Mouse (Mus musculus): ENCODE results near the gene Tmc3. TPM values are rescaled to one million over a fixed set of nuclear protein-coding genes. Genes with fewer than 3 reads are reported as not detected.

The Tmc3 gene
- polyA plus RNA-seq, 1 experiment from 2014 or later = 0.23 TPM

- Histone ChIP-seq H3K4me2 (ENCODE audit: low read length) (peak within 1 kb of the TSS; percentile 54), H3K9me3 (ENCODE audit: control insufficient read depth, low read length) (no peaks in the 10 kb centered on the region), H3K36me3 (ENCODE audit: control insufficient read depth, insufficient read depth) (no peaks in the 10 kb centered on the region), H3K4me3 (replicated peaks; ENCODE audit: low read length) (peak within 1 kb of the TSS; percentile 60), H3K27ac (ENCODE audit: low read length) (peak within 1 kb of the TSS; percentile 21; the same call in 1 of the 2 replicates), H3K4me1 (replicated peaks; ENCODE audit: control insufficient read depth, insufficient read depth, low read length) (peaks cover 17% of the 10 kb centered on the region), H3K9ac (replicated peaks; ENCODE audit: low read depth, low read length) (peak within 1 kb of the TSS; percentile 64), H3K27me3 (replicated peaks; ENCODE audit: control insufficient read depth, insufficient read depth, low read length) (no peaks in the 10 kb centered on the region)
- 1% methylated on average over 35 of the region's 35 CpGs for WGBS
- peak; percentile 99 for ATAC-seq
These were observed 47.3 kb downstream of the Tmc3 start, which contains the start of gene Stard5 for GRCm38 (mm10) chr7:83631828-83632681. Gene Stard5 (plus strand): TSS chr7:83631959.

GRCm38 (mm10) chr7:83632682-83633120 is 48.0 kb downstream of the Tmc3 start:
- WGBS = 60% methylated on average over 6 of the region's 6 CpGs
- Histone ChIP-seq H3K27me3 (replicated peaks; ENCODE audit: control insufficient read depth, insufficient read depth, low read length) (no peaks in the 10 kb centered on the region), H3K4me2 (ENCODE audit: low read length) (peak overlapping the region; percentile 54)

GRCm38 (mm10) chr7:83633856-83634255 is 49.1 kb downstream of the Tmc3 start:
- Histone ChIP-seq H3K9ac (replicated peaks; ENCODE audit: low read depth, low read length) (no peak overlapping the region), H3K9me3 (ENCODE audit: control insufficient read depth, low read length) (no peaks in the 10 kb centered on the region), H3K27ac (ENCODE audit: low read length) (no peak overlapping the region), H3K36me3 (ENCODE audit: control insufficient read depth, insufficient read depth) (no peaks in the 10 kb centered on the region), H3K4me2 (ENCODE audit: low read length) (no peak overlapping the region), H3K27me3 (replicated peaks; ENCODE audit: control insufficient read depth, insufficient read depth, low read length) (no peaks in the 10 kb centered on the region), H3K4me3 (replicated peaks; ENCODE audit: low read length) (no peak overlapping the region), H3K4me1 (replicated peaks; ENCODE audit: control insufficient read depth, insufficient read depth, low read length) (peaks cover 17% of the 10 kb centered on the region)
- WGBS = 88% methylated on average over 6 of the region's 6 CpGs
- no peak for ATAC-seq

More at GRCm38 (mm10) chr7:83632682-83633120, 48.0 kb downstream of the Tmc3 start:
- no peak overlapping the region for H3K9ac ChIP-seq (replicated peaks; ENCODE audit: low read depth, low read length)
- H3K27ac ChIP-seq (ENCODE audit: low read length) = no peak overlapping the region
- H3K36me3 ChIP-seq (ENCODE audit: control insufficient read depth, insufficient read depth) = no peaks in the 10 kb centered on the region
- H3K4me3 ChIP-seq (replicated peaks; ENCODE audit: low read length) = no peak overlapping the region
- H3K9me3 ChIP-seq (ENCODE audit: control insufficient read depth, low read length) = no peaks in the 10 kb centered on the region
- no peak for ATAC-seq
- peaks cover 17% of the 10 kb centered on the region for H3K4me1 ChIP-seq (replicated peaks; ENCODE audit: control insufficient read depth, insufficient read depth, low read length)

- H3K9me3 ChIP-seq (ENCODE audit: control insufficient read depth, low read length) = no peaks in the 10 kb centered on the region
- no peak overlapping the region for H3K27ac ChIP-seq (ENCODE audit: low read length)
- no peak for ATAC-seq
- peaks cover 17% of the 10 kb centered on the region for H3K4me1 ChIP-seq (replicated peaks; ENCODE audit: control insufficient read depth, insufficient read depth, low read length)
- no peak overlapping the region for H3K4me2 ChIP-seq (ENCODE audit: low read length)
- no peak overlapping the region for H3K4me3 ChIP-seq (replicated peaks; ENCODE audit: low read length)
- H3K36me3 ChIP-seq (ENCODE audit: control insufficient read depth, insufficient read depth) = no peaks in the 10 kb centered on the region
- H3K27me3 ChIP-seq (replicated peaks; ENCODE audit: control insufficient read depth, insufficient read depth, low read length) = no peaks in the 10 kb centered on the region
- H3K9ac ChIP-seq (replicated peaks; ENCODE audit: low read depth, low read length) = no peak overlapping the region
- WGBS = 74% methylated on average over 2 of the region's 2 CpGs
These were observed 51.0 kb downstream of the Tmc3 start for GRCm38 (mm10) chr7:83635726-83636125.

- H3K4me3 ChIP-seq (replicated peaks; ENCODE audit: low read length) = no peak overlapping the region
- no peaks in the 10 kb centered on the region for H3K9me3 ChIP-seq (ENCODE audit: control insufficient read depth, low read length)
- H3K4me2 ChIP-seq (ENCODE audit: low read length) = no peak overlapping the region
- ATAC-seq = no peak
- no peaks in the 10 kb centered on the region for H3K27me3 ChIP-seq (replicated peaks; ENCODE audit: control insufficient read depth, insufficient read depth, low read length)
- H3K27ac ChIP-seq (ENCODE audit: low read length) = no peak overlapping the region
- peaks cover 10% of the 10 kb centered on the region for H3K4me1 ChIP-seq (replicated peaks; ENCODE audit: control insufficient read depth, insufficient read depth, low read length)
- no peaks in the 10 kb centered on the region for H3K36me3 ChIP-seq (ENCODE audit: control insufficient read depth, insufficient read depth)
- 87% methylated on average over 8 of the region's 8 CpGs for WGBS
- H3K9ac ChIP-seq (replicated peaks; ENCODE audit: low read depth, low read length) = no peak overlapping the region
These were observed 51.7 kb downstream of the Tmc3 start for GRCm38 (mm10) chr7:83636425-83636824.

GRCm38 (mm10) chr7:83637781-83638583 is 53.3 kb downstream of the Tmc3 start:
- Histone ChIP-seq H3K9ac (replicated peaks; ENCODE audit: low read depth, low read length) (no peak overlapping the region), H3K27ac (ENCODE audit: low read length) (no peak overlapping the region), H3K4me1 (replicated peaks; ENCODE audit: control insufficient read depth, insufficient read depth, low read length) (0 out of 2 replicates have a peak, but pooled peaks cover 2% of the 10 kb centered on the region), H3K4me3 (replicated peaks; ENCODE audit: low read length) (no peak overlapping the region), H3K36me3 (ENCODE audit: control insufficient read depth, insufficient read depth) (no peaks in the 10 kb centered on the region), H3K4me2 (ENCODE audit: low read length) (no peak overlapping the region), H3K27me3 (replicated peaks; ENCODE audit: control insufficient read depth, insufficient read depth, low read length) (no peaks in the 10 kb centered on the region), H3K9me3 (ENCODE audit: control insufficient read depth, low read length) (no peaks in the 10 kb centered on the region)
- 91% methylated on average over 8 of the region's 8 CpGs for WGBS
- ATAC-seq = no peak

- no peak overlapping the region for H3K27ac ChIP-seq (ENCODE audit: low read length)
- H3K36me3 ChIP-seq (ENCODE audit: control insufficient read depth, insufficient read depth) = no peaks in the 10 kb centered on the region
- ATAC-seq = no peak
- H3K9ac ChIP-seq (replicated peaks; ENCODE audit: low read depth, low read length) = no peak overlapping the region
- 79% methylated on average over 3 of the region's 3 CpGs for WGBS
- H3K4me2 ChIP-seq (ENCODE audit: low read length) = no peak overlapping the region
- no peak overlapping the region for H3K4me3 ChIP-seq (replicated peaks; ENCODE audit: low read length)
- H3K4me1 ChIP-seq (replicated peaks; ENCODE audit: control insufficient read depth, insufficient read depth, low read length) = no peaks in the 10 kb centered on the region
- H3K9me3 ChIP-seq (ENCODE audit: control insufficient read depth, low read length) = no peaks in the 10 kb centered on the region
- no peaks in the 10 kb centered on the region for H3K27me3 ChIP-seq (replicated peaks; ENCODE audit: control insufficient read depth, insufficient read depth, low read length)
These were observed 54.4 kb downstream of the Tmc3 start for GRCm38 (mm10) chr7:83639084-83639483.

- no peak for ATAC-seq
- Histone ChIP-seq H3K9ac (replicated peaks; ENCODE audit: low read depth, low read length) (no peak overlapping the region), H3K4me3 (replicated peaks; ENCODE audit: low read length) (no peak overlapping the region), H3K27ac (ENCODE audit: low read length) (no peak overlapping the region), H3K4me2 (ENCODE audit: low read length) (no peak overlapping the region), H3K36me3 (ENCODE audit: control insufficient read depth, insufficient read depth) (no peaks in the 10 kb centered on the region), H3K9me3 (ENCODE audit: control insufficient read depth, low read length) (no peaks in the 10 kb centered on the region), H3K4me1 (replicated peaks; ENCODE audit: control insufficient read depth, insufficient read depth, low read length) (no peaks in the 10 kb centered on the region), H3K27me3 (replicated peaks; ENCODE audit: control insufficient read depth, insufficient read depth, low read length) (no peaks in the 10 kb centered on the region)
- WGBS = 94% methylated on average over 5 of the region's 5 CpGs
These were observed 55.9 kb downstream of the Tmc3 start for GRCm38 (mm10) chr7:83640581-83640980.

- no peaks in the 10 kb centered on the region for H3K36me3 ChIP-seq (ENCODE audit: control insufficient read depth, insufficient read depth)
- no peak overlapping the region for H3K9ac ChIP-seq (replicated peaks; ENCODE audit: low read depth, low read length)
- H3K27ac ChIP-seq (ENCODE audit: low read length) = no peak overlapping the region
- no peak overlapping the region for H3K4me3 ChIP-seq (replicated peaks; ENCODE audit: low read length)
- no peak for ATAC-seq
- no peaks in the 10 kb centered on the region for H3K4me1 ChIP-seq (replicated peaks; ENCODE audit: control insufficient read depth, insufficient read depth, low read length)
- no peak overlapping the region for H3K4me2 ChIP-seq (ENCODE audit: low read length)
- H3K9me3 ChIP-seq (ENCODE audit: control insufficient read depth, low read length) = no peaks in the 10 kb centered on the region
- 55% methylated on average over 2 of the region's 2 CpGs for WGBS
- H3K27me3 ChIP-seq (replicated peaks; ENCODE audit: control insufficient read depth, insufficient read depth, low read length) = no peaks in the 10 kb centered on the region
These were observed 56.4 kb downstream of the Tmc3 start for GRCm38 (mm10) chr7:83641163-83641562.

All from forebrain, embryonic 16.5 days (tissue).